Mouse (Mus musculus): ENCODE measurements around the gene Tbl1x. TPM values are rescaled to one million over a fixed set of nuclear protein-coding genes. Genes with fewer than 3 reads are reported as not detected.

Gene Tbl1x
- polyA plus RNA-seq, 1 experiment = 17.1 TPM

DNA sequence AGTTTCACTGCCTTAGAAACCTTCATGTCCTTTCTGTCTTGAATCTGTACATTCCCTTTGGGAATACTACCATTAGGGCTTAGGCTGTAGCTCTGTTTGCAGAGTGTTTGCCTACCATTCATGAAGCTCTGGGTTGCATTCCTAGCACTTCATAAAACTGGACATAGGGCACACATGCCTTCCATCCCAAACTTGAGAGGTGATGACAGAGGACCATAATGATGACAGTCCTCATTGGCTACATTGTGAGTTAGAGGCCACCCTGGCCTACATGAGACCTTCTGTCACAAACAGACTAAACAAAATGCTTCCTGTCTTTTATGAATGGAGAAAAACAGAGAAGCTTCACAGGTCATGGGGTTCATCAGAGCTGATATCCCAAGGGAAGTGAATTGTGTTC is 33.2 kb downstream of the Tbl1x start:
- DNase-seq = peak; percentile 23
- TF ChIP-seq CTCF (conservative IDR thresholded peaks at IDR 0.05; ENCODE audit: insufficient read depth, insufficient read length, low read depth, low read length) (no peak), POLR2A (IDR thresholded peaks at IDR 0.05; ENCODE audit: low read depth, low read length) (no peak)
- no peaks in the 10 kb centered on the region for H3K27me3 ChIP-seq (replicated peaks; ENCODE audit: control insufficient read depth, insufficient read depth, low read length)
- H3K4me3 ChIP-seq (ENCODE audit: insufficient read depth, low read depth, low read length) = no peak overlapping the region
- no peaks in the 10 kb centered on the region for H3K36me3 ChIP-seq (ENCODE audit: control insufficient read depth, insufficient read depth, low read length)
- peaks cover 13% of the 10 kb centered on the region; the same call in 1 of the 2 replicates for H3K4me1 ChIP-seq (ENCODE audit: control insufficient read depth, insufficient read depth, low read length)
- 0 out of 2 replicates have a peak overlapping the region, but pooled peaks have one; percentile 16 for H3K27ac ChIP-seq (ENCODE audit: insufficient read depth, low read depth, low read length)

DNA sequence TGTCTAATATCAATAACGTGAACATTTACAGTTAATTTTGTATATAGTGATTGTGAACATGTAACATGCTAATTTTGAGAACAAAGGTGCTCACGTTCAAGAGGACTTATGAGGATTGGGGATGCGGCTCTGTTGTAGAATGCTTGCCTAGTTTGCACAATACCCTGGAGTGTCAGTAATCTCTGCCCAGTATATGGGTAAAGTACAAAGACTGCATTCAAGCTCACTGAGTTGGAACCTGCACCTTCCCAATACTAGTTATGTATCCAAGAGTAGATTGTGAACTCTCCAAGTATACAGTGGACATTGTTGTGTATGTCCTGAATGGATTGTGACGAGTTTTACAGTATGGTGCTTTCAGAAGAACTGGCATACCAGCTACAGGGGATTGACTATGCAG is 33.7 kb downstream of the Tbl1x start:
- peaks cover 14% of the 10 kb centered on the region; the same call in 1 of the 2 replicates for H3K4me1 ChIP-seq (ENCODE audit: control insufficient read depth, insufficient read depth, low read length)
- no peak overlapping the region for H3K27ac ChIP-seq (ENCODE audit: insufficient read depth, low read depth, low read length)
- peak; percentile 56 for DNase-seq
- TF ChIP-seq CTCF (conservative IDR thresholded peaks at IDR 0.05; ENCODE audit: insufficient read depth, insufficient read length, low read depth, low read length) = no peak
- TF ChIP-seq POLR2A (IDR thresholded peaks at IDR 0.05; ENCODE audit: low read depth, low read length) = no peak
- H3K4me3 ChIP-seq (ENCODE audit: insufficient read depth, low read depth, low read length) = no peak overlapping the region
- H3K36me3 ChIP-seq (ENCODE audit: control insufficient read depth, insufficient read depth, low read length) = no peaks in the 10 kb centered on the region
- H3K27me3 ChIP-seq (replicated peaks; ENCODE audit: control insufficient read depth, insufficient read depth, low read length) = no peaks in the 10 kb centered on the region
- WGBS = 51% methylated on average over 4 of the region's 4 CpGs

DNA sequence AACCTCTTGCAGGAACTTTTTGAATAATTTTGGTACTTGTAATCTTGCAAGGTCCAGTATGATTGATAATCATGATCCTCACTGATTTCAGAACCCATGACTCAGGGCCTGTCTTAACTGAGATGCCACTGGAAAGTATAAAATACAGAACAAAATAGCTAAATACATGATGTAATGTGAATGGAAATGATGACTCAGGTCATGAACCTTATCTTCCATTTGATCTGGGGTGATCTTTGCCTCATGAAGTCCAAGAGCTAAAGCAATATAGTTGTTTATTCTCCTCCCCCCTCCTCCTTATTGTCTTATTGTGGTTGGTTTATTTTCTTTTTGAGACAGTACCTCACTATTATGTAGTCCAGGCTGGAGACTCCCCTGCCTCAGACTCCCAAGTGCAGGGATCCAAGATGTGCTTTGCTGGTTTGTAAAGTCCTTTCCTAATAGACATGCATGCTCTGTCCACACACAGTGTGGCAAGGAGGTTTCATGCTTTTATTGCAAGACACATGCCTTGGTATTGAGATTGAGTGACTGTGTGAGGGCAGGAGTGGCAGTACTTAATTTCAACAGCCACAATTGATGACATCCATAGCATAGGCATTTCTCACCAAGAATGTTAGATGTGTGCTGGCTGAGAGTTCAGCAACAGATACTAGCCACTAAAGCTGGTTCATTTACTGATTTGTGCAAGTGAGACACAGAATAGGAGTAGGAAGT is 34.7 kb downstream of the Tbl1x start:
- H3K4me1 ChIP-seq (ENCODE audit: control insufficient read depth, insufficient read depth, low read length) = peaks cover 14% of the 10 kb centered on the region; the same call in 1 of the 2 replicates
- no peaks in the 10 kb centered on the region for H3K27me3 ChIP-seq (replicated peaks; ENCODE audit: control insufficient read depth, insufficient read depth, low read length)
- DNase-seq = no peak
- TF ChIP-seq POLR2A (IDR thresholded peaks at IDR 0.05; ENCODE audit: low read depth, low read length) (no peak), CTCF (conservative IDR thresholded peaks at IDR 0.05; ENCODE audit: insufficient read depth, insufficient read length, low read depth, low read length) (no peak)
- no peak overlapping the region for H3K4me3 ChIP-seq (ENCODE audit: insufficient read depth, low read depth, low read length)
- no peaks in the 10 kb centered on the region for H3K36me3 ChIP-seq (ENCODE audit: control insufficient read depth, insufficient read depth, low read length)
- H3K27ac ChIP-seq (ENCODE audit: insufficient read depth, low read depth, low read length) = no peak overlapping the region

DNA sequence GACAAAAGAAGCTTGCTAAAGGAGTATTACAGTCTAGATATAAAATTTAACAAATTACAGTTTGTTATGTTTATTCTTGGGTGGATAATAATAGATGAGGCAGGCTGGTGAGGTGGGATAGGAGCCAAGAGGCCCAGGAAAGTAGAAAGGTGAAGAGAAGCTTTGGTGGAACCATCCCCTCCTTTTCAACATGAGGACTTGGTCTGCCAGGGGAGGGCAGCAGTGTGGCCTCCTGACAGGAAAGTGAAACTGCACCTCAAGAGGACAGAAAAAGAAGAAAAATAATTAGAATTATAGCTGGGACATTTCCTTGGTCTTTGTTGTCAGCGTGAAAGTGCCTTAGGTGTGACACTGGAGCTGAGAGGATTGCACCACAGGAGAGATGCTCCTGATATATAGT is 35.6 kb downstream of the Tbl1x start:
- no peak overlapping the region for H3K27ac ChIP-seq (ENCODE audit: insufficient read depth, low read depth, low read length)
- no peaks in the 10 kb centered on the region for H3K36me3 ChIP-seq (ENCODE audit: control insufficient read depth, insufficient read depth, low read length)
- no peak for DNase-seq
- no peaks in the 10 kb centered on the region for H3K27me3 ChIP-seq (replicated peaks; ENCODE audit: control insufficient read depth, insufficient read depth, low read length)
- 57% methylated on average over 1 of the region's 1 CpGs for WGBS
- TF ChIP-seq POLR2A (IDR thresholded peaks at IDR 0.05; ENCODE audit: low read depth, low read length) (no peak), CTCF (conservative IDR thresholded peaks at IDR 0.05; ENCODE audit: insufficient read depth, insufficient read length, low read depth, low read length) (peak; percentile 37)
- peaks cover 14% of the 10 kb centered on the region; the same call in 1 of the 2 replicates for H3K4me1 ChIP-seq (ENCODE audit: control insufficient read depth, insufficient read depth, low read length)
- no peak overlapping the region for H3K4me3 ChIP-seq (ENCODE audit: insufficient read depth, low read depth, low read length)

DNA sequence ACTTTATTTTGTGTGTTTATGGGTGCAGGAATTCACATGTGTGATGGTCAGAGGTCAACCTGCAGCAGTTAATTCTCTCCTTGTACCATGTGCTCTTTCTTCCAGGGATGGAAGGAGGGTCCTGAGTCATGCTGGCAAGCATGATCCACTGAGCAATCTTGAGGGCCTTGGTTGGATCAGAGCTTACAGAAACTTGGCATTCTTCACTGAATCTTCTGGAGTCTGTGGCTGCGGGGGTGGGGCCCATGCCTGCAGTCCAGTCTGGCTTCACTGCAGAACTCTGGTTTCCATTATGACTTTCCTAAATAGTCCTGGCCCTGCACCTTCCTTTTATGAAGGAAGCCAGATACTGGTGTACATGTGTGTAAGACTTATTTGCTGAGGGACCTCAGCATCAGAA is 38.1 kb downstream of the Tbl1x start:
- DNase-seq = peak; percentile 31
- Histone ChIP-seq H3K27ac (ENCODE audit: insufficient read depth, low read depth, low read length) (no peak overlapping the region), H3K27me3 (replicated peaks; ENCODE audit: control insufficient read depth, insufficient read depth, low read length) (no peaks in the 10 kb centered on the region), H3K4me1 (ENCODE audit: control insufficient read depth, insufficient read depth, low read length) (peaks cover 13% of the 10 kb centered on the region; the same call in 1 of the 2 replicates), H3K4me3 (ENCODE audit: insufficient read depth, low read depth, low read length) (no peak overlapping the region), H3K36me3 (ENCODE audit: control insufficient read depth, insufficient read depth, low read length) (no peaks in the 10 kb centered on the region)
- TF ChIP-seq POLR2A (IDR thresholded peaks at IDR 0.05; ENCODE audit: low read depth, low read length) (no peak), CTCF (conservative IDR thresholded peaks at IDR 0.05; ENCODE audit: insufficient read depth, insufficient read length, low read depth, low read length) (no peak)
- 75% methylated on average over 1 of the region's 1 CpGs for WGBS

DNA sequence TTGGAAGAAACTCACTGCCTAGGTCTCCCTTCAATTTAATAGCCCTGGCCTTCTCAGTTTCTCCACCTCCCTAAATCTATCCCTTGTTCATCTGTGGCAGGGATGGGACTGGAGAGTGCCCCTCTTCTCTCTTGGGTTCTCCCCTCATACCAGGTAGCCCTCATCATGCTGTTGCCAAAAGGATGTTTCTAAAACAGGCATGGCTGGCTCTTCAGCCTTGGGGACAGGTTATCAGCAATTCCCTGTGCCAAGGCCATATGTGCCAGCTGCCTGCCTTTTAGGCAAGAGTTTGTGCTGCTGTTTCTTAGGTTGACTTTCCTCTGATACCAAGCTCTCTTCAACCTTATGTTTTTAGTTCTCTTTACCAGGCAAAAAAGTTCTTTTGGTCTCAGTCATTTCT is 39.6 kb downstream of the Tbl1x start:
- Histone ChIP-seq H3K4me1 (ENCODE audit: control insufficient read depth, insufficient read depth, low read length) (peaks cover 6% of the 10 kb centered on the region; the same call in 1 of the 2 replicates), H3K27me3 (replicated peaks; ENCODE audit: control insufficient read depth, insufficient read depth, low read length) (no peaks in the 10 kb centered on the region), H3K36me3 (ENCODE audit: control insufficient read depth, insufficient read depth, low read length) (no peaks in the 10 kb centered on the region), H3K27ac (ENCODE audit: insufficient read depth, low read depth, low read length) (no peak overlapping the region), H3K4me3 (ENCODE audit: insufficient read depth, low read depth, low read length) (no peak overlapping the region)
- TF ChIP-seq POLR2A (IDR thresholded peaks at IDR 0.05; ENCODE audit: low read depth, low read length) (no peak), CTCF (conservative IDR thresholded peaks at IDR 0.05; ENCODE audit: insufficient read depth, insufficient read length, low read depth, low read length) (no peak)
- no peak for DNase-seq

DNA sequence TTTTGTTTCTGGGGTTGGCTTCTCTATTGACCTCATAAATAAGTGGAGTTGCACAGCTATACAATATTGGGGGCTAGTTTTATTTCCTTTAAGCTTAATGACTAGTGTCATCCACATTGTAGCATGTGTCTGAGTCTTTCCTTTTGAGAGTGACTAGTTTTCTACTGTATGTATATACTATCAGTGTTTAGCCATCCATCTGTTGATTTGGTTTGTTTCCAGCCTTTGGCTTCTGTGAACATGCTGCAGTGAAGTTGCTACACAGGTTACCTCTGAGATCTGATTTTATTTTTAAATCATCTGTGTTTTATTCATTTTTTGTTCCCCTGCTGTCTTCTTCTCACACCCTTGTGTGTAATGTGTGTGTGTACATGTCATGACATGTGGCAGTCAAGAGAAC is 40.5 kb downstream of the Tbl1x start:
- H3K27me3 ChIP-seq (replicated peaks; ENCODE audit: control insufficient read depth, insufficient read depth, low read length) = no peaks in the 10 kb centered on the region
- no peak overlapping the region for H3K4me3 ChIP-seq (ENCODE audit: insufficient read depth, low read depth, low read length)
- no peaks in the 10 kb centered on the region for H3K36me3 ChIP-seq (ENCODE audit: control insufficient read depth, insufficient read depth, low read length)
- no peak overlapping the region for H3K27ac ChIP-seq (ENCODE audit: insufficient read depth, low read depth, low read length)
- DNase-seq = no peak
- peaks cover 4% of the 10 kb centered on the region; the same call in 1 of the 2 replicates for H3K4me1 ChIP-seq (ENCODE audit: control insufficient read depth, insufficient read depth, low read length)
- no peak for TF ChIP-seq CTCF (conservative IDR thresholded peaks at IDR 0.05; ENCODE audit: insufficient read depth, insufficient read length, low read depth, low read length)
- TF ChIP-seq POLR2A (IDR thresholded peaks at IDR 0.05; ENCODE audit: low read depth, low read length) = no peak
